Mouse (Mus musculus) lung, adult 2 months (tissue): Measurements from ENCODE around the gene Satb2. TPM values are rescaled to one million over a fixed set of nuclear protein-coding genes. Genes with fewer than 3 reads are reported as not detected.

Experiments used
- DNase-seq: peaks from one replicate; pipeline ENCODE4 v3.0.0; 2022
- H3K4me1 ChIP-seq: fragments of 200-500 bp; 2 replicates; pipeline ENCODE4 v1.6.1; 2011; ENCODE audit warnings: low read length; ENCODE audit not compliant: control insufficient read depth, insufficient read depth
- H3K4me3 ChIP-seq: fragments of 200-500 bp; replicated peaks from 2 replicates; pipeline ENCODE3; 2011; ENCODE audit warnings: low read depth, mild to moderate bottlenecking, control low read depth, low read length; ENCODE audit errors: extremely low read depth
- CTCF ChIP-seq: fragments of 200-500 bp; IDR thresholded peaks from 2 replicates; pipeline ENCODE4 v1.5.1; 2011; ENCODE audit warnings: mild to moderate bottlenecking, low read length, control low read depth; ENCODE audit not compliant: insufficient read depth
- POLR2A ChIP-seq: fragments of 200-500 bp; IDR thresholded peaks from 2 replicates; pipeline ENCODE4 v1.6.1; 2011; ENCODE audit warnings: low read depth, mild to moderate bottlenecking, control low read depth, low read length, borderline replicate concordance; ENCODE audit errors: extremely low read depth
- WGBS: fragments of 180-500 bp; shearing (Covaris S2); methylation state at CpG from one replicate; pipeline ENCODE4 v1.1.7; 2018; 5-methylcytosine and 5-hydroxymethylcytosine counted together
- polyA plus RNA-seq: library from polyadenylated mRNA; depleted of rRNA; stranded (reverse); fragments of >200 nt; gene quantifications from 2 replicates; pipeline ENCODE4 v1.2.3, GENCODE M21; 2012

Gene Satb2
- polyA plus RNA-seq, 1 experiment: 0.22 TPM

DNA sequence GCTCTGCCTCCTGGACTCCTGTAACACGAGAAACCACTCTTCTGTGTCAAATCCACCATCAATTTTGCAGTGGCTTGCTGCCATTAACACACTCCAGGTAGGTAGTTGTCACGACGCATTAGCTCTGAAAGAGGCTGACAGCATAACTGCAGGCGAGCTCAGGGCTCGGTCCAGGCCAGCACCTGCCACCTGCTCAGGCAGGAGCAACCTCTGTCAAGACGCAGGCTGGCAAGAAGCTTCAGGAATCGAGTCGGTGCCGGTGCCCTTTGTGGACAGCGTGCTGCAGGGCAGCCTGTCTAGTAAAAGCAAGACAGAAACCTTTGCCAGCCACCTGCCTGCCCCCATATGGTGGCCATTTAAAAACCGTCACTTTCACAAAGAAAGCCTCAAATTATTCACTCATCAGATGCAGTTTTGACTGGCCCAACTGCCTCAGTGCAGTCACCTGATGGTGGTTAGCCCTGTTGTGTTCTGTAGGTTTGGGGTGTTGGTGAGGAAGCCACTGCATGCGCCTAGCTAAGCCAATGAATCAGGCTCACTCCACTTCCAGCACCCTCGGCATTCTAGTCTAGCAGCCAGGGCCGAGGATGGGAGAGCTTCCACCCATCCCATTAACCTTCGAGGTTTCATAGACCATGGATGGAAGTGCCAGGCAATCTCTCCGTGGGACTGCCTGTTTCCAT is 228.7 kb downstream of the Satb2 start:
- DNase-seq: no peak
- TF ChIP-seq POLR2A (no peak), CTCF (no peak)
- no peaks in the 10 kb centered on the region for H3K4me1 ChIP-seq
- 79% methylated on average over 16 of the region's 16 CpGs for WGBS
- no peak overlapping the region for H3K4me3 ChIP-seq

DNA sequence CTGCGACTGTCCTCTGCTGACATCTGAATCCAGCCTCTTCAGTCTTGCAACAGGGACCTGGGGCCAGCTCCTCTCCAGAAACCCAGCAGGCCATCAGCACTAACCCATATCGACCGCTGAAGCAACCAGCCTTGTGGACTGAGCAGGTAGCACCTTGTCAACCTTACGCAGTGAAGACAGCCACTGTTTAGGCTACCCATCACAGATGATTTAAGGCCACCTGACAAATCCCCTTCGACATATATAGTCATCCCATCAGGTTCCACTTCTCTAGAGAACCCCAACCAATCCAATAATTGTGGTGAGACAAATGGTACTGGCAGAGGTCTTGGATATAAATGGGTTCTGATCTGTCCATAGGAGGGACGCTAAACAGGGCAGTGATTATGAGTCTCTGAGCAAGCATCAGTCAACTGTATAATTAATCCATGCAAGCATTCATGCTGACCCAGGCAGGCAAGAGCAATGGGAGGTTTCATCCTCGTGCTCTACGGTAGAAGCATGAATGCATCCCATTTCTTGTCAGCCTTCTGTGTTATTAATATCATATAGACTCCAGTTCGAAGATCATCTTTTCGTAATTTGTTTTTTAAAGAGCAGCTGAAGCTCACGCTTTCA is 229.5 kb downstream of the Satb2 start:
- no peak for TF ChIP-seq CTCF
- 76% methylated on average over 11 of the region's 11 CpGs for WGBS
- Histone ChIP-seq H3K4me1 (no peaks in the 10 kb centered on the region), H3K4me3 (no peak overlapping the region)
- no peak for DNase-seq
